Mouse (Mus musculus) spleen, postnatal 4 days (tissue): ENCODE results near the gene Erbin.

Experiments
- DNase-seq, 2 experiments: peaks; one replicate each; pipeline ENCODE4 v3.0.0; 2022; ENCODE audit warnings: low spot score in 2 of 2

The Erbin gene

DNA sequence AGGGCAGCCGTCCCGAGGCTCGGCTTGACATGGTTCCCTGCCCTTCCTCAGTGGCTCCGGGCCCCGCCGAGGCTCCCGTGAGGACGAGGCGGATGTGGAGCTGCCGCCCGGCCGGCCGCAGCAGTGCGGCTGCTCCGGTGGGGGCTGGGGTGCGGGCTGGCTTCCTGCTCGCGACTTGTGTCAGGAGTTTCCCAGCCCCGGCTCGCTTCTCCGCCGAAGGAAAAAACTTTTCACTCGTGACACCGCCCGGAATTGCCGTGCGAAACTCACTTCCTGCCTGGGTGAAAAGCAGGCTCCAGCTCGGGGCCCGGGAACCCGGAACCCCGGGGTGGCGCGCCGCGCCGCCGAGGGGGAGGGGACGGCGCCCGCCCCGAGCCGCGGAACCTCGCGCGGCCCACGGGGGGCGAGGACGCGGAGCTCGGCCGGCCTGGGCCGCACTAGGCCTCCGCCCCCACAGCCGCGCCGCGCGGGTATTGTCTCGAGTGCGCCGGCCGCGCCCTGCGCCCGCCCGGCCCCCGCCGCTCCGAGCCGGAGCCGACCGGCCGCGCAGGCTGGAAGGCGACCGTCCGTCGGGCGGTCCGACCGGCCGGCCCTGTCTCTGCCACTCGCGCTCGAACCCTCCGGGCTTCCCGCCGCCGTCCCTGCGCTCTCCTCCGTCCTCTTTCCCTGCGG, at the start of gene Erbin:
Gene Erbin (minus strand): TSS at position 254 of the 672 bp plus-strand sequence.
- peak; percentile 74 to 88 for DNase-seq

DNA sequence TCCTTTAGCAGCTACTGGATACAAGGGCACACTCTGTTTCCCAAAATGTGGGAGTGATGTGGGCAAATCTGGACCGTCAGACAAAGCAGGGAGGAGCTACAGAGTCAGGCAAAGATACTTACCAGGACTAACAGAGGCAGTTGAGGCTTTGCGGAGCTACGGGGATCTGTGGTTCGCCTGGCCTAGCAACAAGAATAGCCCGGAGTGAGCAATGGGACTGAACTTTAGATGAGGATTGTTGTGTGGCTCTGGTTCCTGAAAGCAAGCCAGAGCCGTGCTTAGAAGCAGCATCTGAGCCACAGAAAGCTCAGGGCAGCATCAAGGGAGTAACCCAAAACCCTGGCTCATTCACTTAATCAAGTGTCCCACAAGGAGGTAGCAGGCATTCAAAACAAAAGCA, 49.6 kb upstream of the Erbin start:
- DNase-seq = no peak

DNA sequence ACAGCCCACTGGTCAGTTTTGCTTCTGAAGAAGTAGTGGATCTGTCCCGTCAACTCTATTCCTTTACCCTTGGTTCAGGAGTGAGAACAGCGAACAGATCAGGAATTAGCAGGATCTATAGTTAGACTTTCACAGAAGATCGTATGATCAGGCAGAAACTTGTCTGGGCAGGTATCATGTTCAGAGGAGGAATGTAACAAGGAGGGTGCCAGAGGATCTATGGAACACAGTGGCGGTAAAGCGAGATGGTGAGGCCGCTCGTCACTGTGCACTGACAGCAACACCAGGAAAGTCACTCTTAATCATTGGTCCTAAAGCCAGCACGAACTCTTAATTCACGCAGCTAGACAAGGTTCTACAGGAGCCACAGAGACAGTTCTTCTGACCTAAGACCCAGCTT, 47.7 kb upstream of the Erbin start:
- no peak for DNase-seq

DNA sequence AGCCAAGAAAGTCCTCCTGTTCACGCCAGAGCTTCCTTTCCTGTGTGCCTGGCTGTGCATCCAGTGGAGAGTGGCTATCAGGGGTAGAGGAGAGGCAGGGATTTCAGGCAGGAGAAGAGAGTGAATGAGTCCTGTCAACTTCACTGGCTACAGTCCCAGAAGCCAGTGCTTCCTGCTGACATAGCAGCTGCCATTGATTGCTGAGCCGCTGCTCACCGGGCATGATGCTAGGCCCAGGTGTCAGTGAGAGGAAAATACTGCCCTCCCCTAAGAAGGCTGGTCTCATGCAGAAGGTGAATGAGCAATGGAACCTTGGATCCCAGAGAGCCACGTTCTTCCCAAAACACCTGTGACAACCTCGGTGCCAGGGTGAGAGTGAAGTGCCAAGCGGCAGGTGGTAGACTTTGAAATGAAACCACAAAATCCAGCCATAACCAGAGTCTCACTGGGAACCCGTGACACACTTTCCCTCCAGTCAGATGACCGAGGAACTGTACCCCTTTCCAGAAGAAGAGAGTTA, 46.4 kb upstream of the Erbin start:
- no peak for DNase-seq

DNA sequence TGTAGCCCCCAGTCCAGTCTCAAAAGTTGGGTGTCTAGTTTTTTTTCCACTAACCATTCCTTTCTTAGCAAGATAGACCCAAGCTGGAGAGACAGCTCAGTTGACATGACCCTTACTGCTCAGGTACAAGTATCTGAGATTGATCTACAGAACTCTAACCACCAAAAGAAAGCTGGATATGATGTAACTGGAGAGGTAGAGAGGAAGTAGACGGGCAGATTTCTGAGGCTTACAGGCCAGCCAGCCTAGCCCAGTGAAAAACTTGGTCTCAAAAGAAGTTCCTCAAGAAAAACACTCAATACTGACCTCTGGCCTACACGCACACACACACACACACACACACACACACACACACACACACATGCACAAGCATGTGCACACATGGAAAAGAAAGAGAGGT, 44.9 kb upstream of the Erbin start:
- DNase-seq = no peak

DNA sequence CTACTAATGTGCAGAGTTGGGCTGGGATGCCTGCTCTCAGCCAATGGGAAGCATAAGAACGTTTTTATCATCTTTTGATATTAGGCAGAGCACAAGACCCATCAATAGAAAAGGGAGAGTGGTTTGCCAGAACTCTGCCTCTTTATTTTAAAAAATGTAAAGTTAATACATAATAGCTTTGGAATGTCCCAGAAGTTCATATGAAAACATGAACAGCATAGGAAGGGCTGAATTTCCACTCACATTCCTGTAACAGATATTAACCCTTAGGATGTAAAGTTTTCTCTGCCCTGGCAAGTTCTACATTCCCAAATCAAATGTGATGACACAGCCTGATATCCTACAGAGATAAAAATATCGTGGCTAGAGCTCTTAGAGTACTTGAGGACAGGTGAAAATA, 42.8 kb upstream of the Erbin start:
- no peak for DNase-seq

DNA sequence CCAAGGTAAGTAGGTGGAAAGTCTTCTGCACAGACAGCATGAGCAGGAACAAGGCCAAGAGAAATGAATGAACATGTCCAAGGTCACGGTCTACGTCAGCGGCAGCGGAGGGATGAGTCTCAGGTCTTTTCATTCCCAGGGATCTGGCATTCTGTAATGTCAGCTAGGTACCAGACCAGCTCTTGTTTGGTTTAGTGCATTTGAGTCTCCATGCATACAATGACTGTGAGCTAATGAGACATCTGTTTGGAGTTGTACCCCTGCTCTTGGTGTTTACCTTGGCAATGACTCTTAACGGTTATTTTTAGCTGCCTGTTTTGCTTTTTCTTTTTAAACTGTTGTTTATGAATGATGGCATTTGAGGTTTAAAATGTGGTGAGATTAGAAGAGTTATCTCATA, 39.5 kb upstream of the Erbin start:
- DNase-seq = no peak

DNA sequence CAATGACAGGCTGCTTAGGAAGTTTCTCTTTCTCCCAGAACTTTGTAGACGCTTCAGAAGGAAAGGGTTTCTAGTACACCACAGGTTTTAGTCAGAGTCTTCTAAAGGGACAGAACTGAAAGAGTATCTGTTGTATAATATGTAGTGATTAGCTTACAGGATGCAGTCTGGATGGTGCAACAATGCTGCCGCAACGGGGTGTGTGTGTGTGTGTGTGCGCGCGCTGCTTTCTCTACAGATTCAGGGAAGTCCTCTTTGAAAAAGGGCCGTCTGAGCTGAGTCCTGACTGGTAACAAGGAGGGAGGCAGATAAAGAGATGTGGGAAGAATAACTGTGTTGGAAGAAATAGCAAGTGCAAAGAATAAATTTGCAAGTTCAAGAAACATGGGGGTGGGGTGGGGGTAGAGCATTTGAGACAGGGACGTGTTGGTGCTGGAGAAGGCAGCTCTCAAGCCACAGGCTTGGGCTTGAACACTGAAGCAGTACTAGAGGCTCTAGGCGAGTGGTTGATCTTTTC, 38.4 kb upstream of the Erbin start:
- no peak for DNase-seq

DNA sequence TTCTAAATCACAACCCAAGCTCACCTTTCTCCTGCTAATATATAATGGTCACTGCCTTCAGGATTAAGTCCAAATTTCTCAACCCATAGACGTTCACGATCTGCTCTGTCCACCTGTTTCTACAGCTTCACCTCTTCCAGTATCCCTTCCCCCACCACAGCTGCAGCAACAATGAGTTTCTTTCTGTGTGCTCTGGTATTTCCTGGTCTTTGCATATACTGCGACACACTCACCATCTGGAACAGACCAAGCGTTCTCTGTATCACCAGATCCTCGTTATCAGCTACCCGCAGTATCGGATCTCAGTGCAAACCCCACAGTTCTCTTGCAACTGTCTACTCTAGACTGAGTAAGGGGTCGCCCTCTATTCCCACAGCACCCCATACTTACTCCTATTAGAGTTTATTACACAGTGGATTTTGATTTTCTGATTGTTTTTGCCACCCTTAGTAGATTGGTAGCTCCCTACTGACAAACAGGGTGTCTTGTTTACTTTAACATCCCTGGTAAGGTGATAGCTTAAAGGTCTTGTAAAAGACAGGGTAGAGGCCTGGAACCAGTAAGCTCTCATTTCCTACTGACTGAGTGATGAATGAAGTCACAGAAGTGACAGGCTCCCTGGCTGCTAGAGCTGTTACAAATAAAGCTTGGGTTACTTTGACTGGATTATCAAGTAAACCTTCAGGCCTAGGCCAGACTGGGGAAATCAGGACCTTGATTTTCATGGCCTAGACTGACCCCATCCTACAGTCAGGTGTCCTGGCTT, 37.0 kb upstream of the Erbin start:
- no peak for DNase-seq

DNA sequence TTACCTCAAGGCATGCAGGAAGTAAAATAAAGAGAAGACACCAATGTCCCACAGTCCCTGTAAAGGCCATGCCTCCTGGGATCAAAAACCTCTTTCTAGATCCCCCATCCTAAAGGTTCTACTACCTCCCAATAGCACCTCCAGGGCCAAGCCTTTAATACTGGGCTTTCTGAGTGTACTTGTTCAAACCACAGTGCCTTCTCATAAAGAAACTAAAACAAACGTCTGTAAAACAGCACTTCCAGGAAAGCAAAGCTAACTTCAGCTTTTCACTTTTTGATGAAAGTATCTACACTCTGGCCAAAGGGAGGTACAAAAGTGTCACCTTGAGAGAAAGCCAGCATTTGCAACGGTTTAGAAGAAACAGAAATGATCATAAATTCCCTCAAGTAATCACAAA, 35.3 kb upstream of the Erbin start:
- DNase-seq = no peak

DNA sequence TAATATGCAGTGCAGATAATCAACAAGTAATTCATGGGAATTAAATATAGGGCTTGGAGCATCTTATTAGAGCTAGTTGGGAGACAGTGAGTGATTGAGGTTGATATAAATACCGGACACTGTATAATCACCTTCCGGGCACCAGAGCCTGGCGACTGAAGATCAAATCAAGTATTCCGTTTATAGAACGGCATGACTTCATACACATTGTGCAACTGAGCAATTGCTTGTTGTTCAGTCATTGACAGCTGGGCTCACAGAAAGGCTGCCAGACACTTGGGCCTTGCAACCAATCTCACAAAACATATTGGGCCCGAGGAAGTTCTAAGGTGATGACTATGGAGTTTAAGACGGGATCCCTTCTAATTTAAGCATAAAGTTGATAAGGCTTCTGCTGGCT, 31.1 kb upstream of the Erbin start:
- no peak for DNase-seq

DNA sequence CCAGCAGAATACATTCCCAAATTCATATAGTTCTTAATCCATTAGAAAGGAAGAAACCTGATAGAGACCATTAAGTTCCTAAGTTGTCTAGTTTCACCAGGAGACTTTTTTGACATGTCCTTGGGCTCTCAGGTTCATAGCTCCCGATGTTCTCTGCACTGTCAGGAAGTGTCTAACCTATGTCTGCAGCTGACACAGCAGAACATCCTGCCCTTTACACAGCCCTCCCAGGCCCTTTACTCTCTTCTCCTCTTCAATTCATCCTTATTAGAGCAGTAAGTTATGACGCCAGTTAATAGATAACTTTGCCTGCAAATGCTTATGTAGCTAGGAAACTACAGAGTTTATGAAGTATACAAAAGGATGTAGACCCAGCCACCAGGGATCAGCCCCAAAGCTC, 20.5 kb upstream of the Erbin start:
- no peak for DNase-seq

DNA sequence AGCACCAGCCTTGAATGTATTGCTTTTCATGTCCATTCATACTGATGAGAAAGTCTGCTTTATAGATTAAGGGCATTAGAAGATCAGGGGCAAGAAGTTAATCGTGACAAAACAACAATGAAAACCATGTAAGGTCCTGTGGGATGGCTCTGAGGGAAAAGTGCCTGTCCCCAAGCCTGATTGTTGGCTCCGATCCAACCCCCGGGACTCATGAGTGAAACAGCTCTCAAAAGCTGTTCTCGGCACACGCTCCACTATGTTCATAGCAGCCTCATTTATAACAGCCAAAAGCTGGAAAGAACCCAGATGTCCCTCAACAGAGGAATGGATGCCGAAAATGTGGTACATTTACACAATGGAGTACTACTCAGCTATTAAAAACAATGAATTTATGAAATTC, 4.3 kb upstream of the Erbin start:
- DNase-seq = peak in 1 of 2 experiments; percentile 62

DNA sequence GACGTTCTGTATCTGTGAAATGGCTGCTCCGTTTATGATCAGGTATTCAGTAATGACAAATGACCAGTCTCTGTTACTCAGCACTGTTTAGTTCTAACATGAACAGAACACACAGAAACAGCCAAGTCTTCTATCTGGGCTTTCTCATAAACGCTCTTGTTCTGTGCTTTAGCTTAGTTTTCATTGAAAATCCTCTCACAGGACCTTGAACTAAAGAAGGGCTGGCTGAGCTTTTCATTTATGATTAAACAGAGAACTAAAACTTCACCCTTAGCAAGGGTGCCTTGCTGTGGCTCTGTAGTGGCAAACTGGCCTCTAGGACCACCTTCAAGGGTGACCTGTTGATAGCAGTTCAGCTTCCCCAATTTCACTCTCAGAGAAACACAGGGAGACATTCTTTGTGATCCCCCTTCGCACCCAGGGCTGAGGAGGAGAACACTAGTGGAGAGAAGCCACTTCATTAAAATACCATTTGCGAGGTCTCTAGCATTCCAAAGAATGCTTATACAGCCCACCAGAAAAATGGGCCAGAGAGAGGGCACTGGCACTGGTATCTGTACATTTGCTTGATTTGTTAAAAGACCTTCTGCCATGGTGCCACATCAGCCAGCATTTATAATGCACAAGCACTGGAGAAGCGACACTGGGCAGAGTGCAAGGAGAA, 3.2 kb upstream of the Erbin start:
- DNase-seq = peak in 1 of 2 experiments; percentile 52

DNA sequence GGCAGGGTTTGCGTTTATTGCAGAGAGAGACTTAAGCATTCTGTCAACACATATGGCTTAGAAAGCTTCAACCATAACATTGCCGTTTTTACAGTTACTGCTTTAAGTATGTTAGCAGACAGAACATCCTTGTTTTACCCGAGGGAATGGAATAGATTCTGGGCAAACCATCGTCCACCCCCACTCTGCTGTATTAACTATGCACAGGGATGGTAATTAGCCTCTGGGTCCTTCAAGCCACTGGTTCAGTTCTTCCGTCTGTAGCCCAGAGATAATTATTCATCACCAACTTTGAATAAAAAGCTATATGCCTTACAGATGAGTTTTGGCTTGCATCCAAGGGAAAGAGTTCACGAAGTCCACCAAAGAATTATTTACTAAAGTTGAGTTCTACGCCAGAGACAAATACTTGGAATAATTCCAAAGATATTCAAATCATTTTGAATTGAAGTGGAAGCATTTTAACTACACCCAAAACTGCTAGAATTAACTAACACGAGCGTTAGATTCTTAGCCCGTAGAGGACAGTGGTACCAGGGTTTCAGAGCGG, 1.6 kb upstream of the Erbin start:
- DNase-seq = peak in 1 of 2 experiments; percentile 26

DNA sequence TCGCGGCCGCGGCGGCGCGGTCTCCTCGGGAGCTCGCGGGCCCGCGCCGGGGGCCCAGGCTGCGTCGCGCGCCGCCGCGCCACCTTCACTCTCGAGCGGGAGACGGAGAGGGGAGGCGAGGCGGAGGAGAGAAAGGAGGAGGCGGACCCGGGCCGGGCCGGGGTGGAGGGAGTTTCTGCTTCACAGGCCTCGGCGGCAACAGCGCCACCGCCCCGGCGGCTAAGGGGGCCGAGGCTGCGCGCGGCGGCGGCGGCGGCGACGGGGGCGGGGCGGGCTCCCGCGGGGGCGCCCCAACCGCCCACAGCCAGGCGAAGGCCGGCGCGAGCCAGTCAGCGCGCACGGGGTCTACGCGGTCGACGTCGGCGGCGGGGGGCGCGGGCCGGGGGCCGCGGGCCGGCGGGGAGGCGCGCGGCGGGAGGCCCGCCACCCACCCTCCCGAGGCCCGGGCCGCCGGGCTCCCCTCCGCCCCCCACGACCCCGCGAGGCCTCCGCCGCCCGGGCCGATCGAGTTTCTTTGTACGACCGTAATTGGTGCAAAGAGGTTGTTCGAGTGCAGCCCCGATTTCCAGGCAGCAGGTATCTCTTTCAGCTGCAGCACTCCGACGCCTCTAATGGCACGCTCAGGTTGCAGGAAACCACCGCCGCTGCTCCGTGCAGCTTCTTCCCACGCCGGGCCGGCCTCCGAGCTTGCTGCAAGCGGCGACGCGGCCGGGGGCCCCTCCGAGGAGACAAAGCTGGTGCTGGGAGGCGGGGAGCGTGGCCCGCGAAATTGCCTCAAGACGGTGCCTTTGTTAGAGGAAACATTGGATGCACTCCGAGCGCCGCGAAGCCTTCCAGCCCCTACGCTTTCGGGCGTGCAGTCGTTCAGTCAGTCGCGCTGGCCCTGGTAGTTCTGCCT, 868 bp upstream of the Erbin start:
- peak; percentile 85 to 93 for DNase-seq

DNA sequence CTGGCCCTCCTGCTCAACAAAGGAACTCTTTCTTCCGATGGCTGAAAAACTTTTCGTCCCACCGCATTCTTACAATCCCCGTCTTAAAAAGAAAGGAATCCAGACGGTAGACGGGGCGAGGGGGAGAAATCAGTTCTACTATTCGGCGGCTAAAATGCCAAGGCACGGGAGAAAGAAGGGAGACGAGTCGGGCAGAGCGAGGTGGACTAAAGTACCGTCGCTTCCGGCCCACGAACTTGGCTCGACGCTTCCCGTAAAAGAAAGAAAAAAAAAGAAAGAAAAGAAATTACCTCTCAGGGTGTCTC, 406 bp downstream of the Erbin start:
- peak in 1 of 2 experiments; percentile 30 for DNase-seq

DNA sequence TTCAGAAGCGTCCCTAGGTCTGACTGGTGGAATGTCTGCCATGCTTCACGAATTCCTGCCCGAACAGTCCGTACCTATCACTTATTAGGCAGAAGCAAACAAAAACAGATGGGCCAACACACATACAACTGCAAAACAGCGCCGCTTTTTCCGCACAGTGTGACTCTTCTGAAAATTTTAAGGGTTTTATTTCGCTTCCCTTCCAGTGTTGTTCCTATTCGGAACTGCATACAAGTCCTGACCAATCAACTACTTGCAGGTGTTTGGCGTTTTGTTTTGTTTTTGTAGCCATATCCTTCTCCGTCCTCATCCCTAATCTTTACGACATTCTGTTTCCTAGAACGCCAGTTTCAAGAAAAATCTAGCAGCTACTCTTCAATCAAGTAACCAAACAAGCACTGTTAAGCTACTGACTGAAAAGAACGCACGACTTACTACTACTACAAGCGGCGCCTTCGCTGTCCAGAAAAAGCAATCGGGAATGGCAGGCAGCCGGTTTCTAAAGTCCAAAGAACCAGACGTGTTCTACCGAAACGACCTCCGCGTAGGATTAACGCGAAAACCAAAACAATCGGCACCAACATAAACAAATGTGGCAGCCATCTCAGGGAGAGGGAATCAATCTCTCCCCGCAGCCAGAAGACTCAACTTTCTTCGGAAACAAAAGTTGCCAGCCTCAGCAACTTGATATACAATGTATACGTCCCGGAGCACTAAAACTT, 919 bp downstream of the Erbin start:
- DNase-seq = peak; percentile 22 to 72

DNA sequence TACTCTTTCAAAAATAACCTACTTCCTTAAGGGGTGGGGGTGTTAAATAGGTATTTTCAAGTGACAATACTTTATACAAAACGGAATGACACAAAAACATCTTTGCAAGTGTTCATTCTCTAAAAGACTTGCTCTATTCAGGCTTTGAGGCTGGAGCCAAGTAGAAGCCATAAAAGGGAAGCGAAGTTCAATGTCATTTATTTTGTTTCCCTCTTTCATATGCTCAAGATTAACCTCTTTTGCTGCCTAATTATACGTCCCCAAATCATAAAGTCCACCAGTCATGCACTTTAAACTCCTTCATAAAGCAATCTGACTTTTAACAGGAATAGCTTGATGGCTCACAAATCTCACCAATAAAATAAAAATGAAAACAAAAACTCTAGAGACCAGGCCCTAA, 1.9 kb downstream of the Erbin start:
- no peak for DNase-seq

DNA sequence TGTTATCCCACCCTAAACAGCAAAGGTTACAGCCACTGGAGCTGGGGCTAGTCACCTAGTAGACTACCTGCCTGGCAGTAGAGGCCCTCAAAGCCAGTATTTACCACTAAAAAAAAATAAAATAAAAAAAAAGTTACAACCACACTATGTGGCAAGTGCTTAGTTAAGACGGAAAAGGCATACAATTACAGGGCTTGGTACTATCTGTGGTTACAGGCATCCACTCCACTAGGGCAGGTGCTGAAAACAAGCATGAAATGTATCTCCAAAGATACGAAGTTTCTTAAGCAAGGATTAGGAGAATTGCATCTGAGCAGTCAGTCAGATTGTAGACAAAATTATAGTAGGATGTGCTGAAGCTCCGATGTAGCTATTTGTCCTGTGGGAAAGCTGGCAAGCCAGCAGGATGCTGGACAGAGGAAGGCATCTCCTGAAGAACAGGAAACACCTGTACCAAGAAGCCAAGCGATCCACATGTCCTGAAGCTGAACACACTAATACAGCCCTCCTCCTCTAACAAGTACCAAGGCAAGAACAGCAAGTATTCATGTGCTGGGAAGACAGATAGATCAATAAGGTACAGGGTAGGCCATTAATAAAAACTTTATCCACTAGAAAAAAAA, 6.1 kb downstream of the Erbin start:
- DNase-seq = peak in 1 of 2 experiments; percentile 41
